Mouse (Mus musculus) kidney, postnatal 36 days (tissue): ENCODE data around the gene Gtf2e1.

ENCODE experiments used
- DNase-seq, 2 experiments: peaks; one replicate each; pipeline ENCODE4 v3.0.0; 2021 to 2022; ENCODE audit warnings: mixed read lengths in 2 of 2

Gene Gtf2e1

GRCm38 (mm10) chr16:37546312-37546711 is 6.7 kb upstream of the Gtf2e1 start:
- no peak for DNase-seq

- no peak for DNase-seq
These were observed 1.2 kb upstream of the Gtf2e1 start for GRCm38 (mm10) chr16:37540776-37541175.

- DNase-seq = no peak
These were observed 364 bp downstream of the Gtf2e1 start for GRCm38 (mm10) chr16:37539240-37539610.

DNA sequence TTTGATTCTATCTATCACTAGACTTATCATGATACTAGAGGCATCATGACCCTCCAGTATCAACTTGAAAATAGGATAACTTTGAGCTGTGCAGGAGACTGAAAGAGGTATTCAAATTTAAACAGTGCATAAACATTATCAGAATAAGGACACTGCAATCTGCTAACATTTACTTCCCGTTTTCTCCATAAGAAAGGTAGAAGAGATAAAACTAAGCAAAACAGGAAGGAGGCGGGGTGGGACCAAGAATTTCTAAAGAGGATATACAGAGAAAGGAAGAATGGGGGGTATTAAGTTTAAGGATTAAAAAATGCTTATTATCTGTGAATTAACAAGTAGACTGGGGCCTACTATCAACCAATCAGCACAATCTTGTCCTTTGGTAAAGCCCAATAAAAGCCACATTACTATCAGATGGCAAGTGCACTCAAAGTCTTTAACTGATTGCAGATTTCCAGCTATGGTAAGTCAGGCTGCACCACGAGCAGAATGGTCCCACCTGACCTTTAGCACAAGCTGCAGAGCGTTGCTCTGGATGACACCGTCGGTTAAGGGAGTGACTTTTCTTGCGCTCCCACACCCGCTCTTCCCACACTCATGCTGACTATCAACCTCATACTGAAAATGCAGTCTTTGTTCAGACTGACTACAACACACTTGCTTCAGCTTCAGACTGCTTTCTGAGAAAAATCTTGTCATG is 6.1 kb downstream of the Gtf2e1 start:
- no peak for DNase-seq

- DNase-seq = no peak
These were observed 7.5 kb downstream of the Gtf2e1 start for GRCm38 (mm10) chr16:37532046-37532445.

- DNase-seq = peak; percentile 37 to 54
These were observed 9.4 kb downstream of the Gtf2e1 start for GRCm38 (mm10) chr16:37530170-37530569.

DNA sequence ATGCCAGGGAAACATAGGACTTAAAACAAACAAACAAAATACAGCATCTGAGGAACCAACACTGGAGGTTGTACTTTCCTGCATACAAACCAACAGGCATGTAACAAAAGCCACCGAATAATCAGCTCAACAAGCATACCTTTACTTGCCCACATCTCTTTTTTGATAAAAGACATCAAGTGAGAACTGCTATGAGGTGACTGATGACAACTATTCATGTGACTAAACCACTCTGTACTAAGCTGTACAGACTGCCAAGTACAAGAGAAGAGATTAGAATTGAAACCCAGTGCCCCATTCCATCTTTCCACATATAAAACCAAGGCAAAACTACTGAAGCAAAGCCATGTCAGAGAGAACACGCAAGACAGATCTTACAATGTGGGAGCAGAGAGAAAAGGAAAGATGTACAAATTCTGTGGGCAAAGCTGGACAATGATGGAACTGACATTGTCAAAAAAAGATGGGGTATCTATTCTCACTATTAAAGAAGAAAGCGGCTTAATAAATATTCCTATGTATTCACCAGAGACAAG is 12.8 kb downstream of the Gtf2e1 start:
- no peak for DNase-seq

DNA sequence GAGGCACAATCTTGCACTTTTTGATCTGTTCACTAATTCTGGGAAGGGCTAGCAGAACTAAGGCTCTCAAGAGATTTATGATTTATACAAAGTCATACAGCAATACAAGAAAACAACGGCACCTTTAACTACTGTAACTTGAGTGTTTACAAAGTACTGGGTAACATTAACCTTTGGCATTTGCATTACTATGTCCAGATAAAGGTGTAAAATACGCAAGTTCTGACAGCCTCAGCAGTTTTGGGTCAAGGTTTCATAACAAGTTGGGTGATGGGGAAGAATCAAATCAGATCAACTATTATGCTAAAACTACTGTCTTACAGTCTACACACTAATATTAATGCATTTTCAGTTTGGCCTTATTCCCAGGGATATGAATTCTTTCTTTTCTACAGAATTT is 14.5 kb downstream of the Gtf2e1 start:
- DNase-seq = peak in 1 of 2 experiments; percentile 20

GRCm38 (mm10) chr16:37522100-37522697 is 17.4 kb downstream of the Gtf2e1 start:
- DNase-seq = no peak

DNA sequence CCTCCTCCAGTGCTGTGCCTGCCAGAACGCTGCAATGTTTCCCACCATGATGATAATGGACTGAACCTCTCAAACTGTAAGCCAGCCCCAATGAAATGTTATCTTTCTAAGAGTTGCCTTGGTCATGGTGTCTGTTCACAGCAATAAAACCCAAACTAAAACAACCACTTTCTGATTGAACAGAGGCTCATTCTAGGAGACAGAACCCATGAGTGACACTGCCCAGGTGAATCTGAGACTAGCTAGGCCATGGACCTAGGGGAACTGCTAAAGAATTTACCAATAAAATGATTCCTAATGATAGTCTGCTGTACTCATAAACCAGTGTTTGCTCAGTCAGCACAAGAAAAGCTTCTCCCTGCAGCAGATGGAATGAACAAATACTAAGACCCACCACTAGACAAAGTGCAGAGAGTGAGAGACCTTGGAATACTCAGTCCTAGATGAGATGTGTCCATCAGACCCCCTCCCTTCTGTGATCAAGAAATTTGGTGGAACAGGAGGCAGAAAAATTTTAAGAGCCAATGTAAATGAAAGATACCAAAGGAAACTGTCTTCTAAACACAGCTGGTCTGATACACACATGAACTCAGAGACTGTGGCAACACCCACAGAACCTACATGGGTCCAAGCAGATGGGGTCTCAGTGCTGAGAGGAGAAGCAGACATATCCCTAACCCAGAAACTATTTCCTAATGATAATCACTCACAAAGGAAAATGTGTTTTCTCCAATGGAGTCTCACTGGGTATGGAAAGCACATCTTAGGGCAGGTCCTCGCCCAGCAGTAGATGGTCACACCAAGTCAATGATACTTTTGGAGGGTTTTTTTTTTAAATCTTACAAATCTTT is 19.2 kb downstream of the Gtf2e1 start:
- DNase-seq = no peak

GRCm38 (mm10) chr16:37519721-37520120 is 19.9 kb downstream of the Gtf2e1 start:
- DNase-seq = no peak

DNA sequence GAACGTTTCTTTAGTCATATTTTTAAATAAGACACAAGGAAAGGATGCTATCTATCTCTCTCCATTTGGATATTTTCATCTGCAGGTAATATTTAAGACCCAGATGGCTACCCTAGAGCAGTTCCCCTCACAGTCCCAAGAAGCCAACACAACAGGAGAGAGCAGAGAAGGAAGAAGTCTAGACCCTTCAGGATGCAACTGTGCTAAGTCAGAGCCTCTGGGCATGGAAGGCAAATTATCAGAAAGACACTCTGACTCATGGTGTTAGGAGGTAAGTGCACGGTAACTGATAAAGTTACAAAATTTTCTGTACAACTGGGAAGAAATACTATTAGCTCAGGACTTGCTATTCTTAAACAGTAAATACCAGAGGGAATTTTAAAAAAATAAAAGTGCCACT is 20.9 kb downstream of the Gtf2e1 start:
- DNase-seq = no peak

GRCm38 (mm10) chr16:37517596-37518211 is 21.9 kb downstream of the Gtf2e1 start:
- DNase-seq = no peak

DNA sequence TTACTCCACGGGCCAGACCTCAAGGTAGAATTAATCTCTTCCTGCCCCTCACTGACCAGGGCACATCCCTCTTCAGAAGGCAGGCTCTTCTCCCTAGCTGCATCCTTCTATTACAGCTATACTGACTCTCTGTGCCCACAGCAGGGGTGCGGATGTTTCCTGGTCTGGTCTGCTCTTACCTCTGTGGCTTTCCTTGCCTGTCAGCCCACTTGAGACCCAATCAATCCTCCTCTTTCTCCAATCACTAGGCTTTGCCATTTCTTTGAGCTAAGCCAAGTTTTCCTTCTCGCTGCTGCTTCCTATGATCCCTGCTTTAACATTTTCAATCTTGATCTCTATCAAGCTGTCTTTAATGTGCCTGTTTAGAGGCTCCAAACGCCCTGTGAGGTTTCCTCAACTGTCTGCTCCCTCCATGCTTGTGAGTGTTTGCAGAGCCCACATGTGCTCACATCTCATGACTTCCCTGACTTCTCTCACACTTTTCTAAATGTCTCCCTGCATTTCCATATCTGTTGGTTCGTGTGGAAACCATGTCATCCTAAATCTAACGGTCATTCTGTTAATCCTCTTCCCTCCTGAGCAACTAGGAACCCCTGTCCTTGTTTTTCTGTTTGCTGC is 23.1 kb downstream of the Gtf2e1 start:
- DNase-seq = no peak

GRCm38 (mm10) chr16:37514644-37515043 is 24.9 kb downstream of the Gtf2e1 start:
- no peak for DNase-seq

DNA sequence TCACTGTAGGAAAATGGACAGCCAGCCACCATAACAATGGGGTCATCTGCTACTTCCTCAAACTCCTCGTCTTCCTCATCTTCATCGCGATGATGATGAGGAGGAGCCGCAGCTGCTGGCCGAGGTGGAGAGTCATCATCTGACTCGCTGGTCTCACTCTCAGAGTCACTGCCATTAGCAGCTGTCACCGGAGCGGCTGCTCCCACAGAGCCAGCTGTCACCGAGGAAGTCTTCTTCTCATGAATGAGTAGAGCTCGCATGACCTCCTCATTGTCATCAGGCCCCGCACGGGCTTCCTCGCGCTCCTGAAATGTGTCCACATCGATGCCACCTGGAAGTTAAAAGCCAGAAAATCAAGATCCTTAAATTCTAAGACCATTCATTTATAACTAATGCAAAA is 28.1 kb downstream of the Gtf2e1 start:
- DNase-seq = no peak

GRCm38 (mm10) chr16:37506751-37507150 is 32.8 kb downstream of the Gtf2e1 start:
- DNase-seq = no peak

- no peak for DNase-seq
These were observed 35.1 kb downstream of the Gtf2e1 start for GRCm38 (mm10) chr16:37504517-37504916.

DNA sequence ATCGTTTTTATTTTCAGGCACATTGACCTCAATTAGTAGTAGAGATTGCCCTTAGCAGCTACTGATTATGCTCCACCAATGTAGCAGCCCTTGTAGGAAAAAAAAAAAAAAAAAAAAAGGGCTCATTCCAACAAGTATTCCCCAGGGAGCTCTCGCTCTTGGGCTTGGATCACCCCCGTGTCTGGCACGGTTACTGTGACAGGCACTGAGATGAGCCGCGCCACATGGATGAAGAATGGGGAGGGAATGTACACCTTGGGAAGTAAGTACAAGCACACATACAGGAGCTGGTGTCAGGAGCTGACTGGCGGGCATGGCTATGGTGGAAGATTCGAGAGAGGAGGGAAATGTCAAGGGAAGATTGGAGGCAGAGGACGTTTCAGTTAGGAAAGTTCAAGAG is 41.0 kb downstream of the Gtf2e1 start:
- no peak for DNase-seq

DNA sequence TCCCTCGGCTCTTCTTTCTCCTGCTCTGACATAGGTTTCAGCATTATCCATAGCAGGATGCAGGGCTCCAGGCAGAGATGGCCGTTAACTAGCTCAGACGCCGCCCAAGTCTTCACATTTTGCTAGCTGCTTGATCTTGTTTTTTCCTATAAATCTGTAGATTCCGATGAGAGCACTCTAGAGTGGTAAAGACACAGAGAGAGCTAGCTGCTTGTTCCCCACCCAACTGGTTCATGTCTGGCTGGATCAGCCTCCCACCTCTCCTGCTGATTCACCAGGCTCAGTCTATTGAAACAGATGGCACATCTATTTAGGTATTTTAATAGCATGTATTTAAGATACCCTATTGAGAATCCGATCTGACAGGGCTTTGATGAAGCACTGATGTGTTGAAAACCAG is 44.6 kb downstream of the Gtf2e1 start:
- DNase-seq = no peak

GRCm38 (mm10) chr16:37486826-37487612 is 52.6 kb downstream of the Gtf2e1 start:
- DNase-seq = no peak
